Mouse (Mus musculus) neutrophil, adult 5-6 weeks (primary cell): Measurements from ENCODE around the gene Negr1. TPM values are rescaled to one million over a fixed set of nuclear protein-coding genes. Genes with fewer than 3 reads are reported as not detected.

Source experiments
- ATAC-seq: fragments of 151-379, 151-347 bp; 2 replicates; pipeline ENCODE4 v1.8.0; 2017; ENCODE audit warnings: mild to moderate bottlenecking, moderate TSS enrichment; ENCODE audit not compliant: insufficient number of reproducible peaks, poor library complexity, low FRiP score, severe bottlenecking; ENCODE audit errors: extremely low read depth
- total RNA-seq: library from RNA; stranded (forward); fragments of 200-1000 nt; gene quantifications from 2 replicates; pipeline ENCODE4 v1.2.3, GENCODE M21; 2017

Gene Negr1
- total RNA-seq, 1 experiment from 2014 or later, result 0.12 TPM

DNA sequence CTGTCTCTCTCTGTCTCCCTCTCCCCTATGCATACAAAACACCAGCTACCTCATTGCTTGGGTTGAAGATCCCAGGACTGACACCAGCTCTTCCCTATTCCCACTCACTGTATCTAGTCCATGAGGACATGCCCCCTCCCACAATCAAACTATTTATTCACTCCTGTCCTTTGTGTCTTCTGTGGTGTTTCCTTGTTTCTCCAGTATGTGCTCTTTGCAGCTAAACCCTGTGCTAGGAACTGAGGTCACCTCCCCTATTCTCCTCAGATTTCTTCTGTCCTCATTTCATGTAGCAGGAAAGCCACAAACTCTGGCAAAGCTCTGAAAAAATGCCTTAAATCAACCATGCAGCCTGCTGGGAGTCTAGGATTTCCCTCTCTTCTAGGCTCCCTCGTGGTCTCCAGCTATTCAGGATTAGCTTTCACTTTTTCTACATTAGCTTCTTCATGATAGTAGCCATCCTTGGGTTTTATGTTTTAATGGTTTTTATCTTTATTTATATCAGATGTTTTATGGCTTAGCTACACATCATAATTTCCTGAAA is 222.8 kb downstream of the Negr1 start:
- no peak for ATAC-seq

DNA sequence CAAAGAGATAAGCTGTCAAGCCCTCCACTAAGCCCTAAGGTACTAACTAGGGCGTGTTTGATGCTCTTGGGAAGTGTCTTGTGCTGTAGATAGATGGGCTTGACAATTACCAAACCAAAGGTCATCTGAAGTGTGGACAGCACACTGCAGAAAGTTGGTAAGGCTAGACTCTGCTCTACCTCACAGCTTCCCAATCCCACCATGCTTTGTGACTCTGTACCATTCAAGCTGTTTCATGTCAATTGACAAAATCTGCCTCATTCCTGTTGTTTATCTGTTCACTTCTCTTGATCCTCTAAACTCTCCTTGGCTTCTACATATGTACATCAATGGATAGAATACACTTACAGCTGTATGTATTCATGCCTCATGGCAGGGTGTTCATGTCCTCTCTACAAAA is 224.8 kb downstream of the Negr1 start:
- no peak for ATAC-seq

DNA sequence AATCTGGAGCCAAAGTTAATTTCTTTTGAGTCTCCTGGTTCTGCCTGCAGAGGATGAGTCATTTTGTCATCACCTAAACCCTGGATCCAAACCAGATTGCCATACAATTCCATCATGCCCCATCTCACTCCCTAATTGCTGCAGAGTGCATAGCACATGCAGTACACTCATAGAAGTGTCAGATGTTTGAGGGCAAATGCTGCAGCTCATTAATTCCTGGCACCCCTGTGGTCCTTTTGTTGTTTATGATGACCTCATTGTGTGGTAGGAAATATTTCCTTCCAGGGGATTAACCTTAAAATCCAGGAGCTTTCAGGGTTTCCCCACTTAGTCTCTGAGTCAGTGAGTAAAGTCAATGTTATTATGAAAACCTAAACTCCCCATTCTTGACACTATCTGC is 229.6 kb downstream of the Negr1 start:
- no peak for ATAC-seq

DNA sequence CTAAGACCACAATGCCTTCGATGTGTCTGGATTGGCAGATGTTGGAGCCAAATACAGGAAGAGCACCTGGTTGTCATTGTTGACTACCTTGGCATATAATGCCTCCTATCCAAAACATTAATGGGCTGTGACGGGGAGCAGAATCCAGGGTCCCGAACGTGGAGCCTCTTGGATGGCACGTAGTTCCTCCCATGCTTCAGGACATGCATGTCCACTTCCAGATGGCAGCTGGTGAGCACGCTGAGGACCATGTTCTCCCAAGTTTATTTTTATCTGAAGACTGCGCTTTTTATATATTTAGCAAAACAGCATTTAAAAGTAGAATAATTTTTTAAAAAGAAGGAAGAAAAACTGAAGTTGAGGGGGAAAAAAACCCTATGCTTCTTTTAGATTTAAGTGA is 231.1 kb downstream of the Negr1 start:
- ATAC-seq, result no peak

DNA sequence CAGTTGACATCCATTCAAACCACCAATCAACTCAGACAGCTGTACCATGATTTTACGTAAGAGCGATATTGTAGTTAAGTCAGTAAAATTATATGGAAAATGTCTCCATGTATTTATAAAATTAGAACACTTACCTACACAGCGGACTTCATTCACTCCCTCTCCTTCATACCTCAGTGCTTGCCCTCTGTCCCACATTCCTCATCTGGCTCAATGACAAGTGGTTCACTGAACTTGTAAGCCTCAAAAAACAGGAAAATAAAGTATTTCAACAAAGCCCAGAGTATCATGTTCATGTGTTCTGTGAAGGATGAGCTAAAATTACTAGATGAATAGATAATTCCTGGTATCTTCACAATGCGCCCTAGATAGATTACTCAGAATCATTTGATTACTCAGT is 232.5 kb downstream of the Negr1 start:
- no peak for ATAC-seq

DNA sequence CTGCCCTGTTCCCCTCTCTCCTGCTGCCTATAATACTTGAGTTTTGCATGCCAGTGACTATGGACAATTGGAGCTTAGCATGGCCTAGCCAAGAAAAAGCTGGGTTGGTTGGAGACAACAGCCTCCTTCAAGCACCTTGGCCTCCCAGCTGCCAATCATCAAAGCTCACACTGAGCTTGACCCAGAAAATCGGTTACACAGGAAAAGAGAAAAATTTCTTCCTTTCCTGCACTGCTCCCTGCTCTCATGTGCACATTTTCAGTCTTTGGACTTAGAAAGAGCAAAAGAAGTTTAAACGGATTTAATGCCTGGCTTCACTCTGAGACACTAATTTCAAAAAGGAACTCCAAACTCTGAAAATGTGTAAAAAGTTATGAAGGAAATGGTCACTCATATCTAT is 233.0 kb downstream of the Negr1 start:
- no peak for ATAC-seq

DNA sequence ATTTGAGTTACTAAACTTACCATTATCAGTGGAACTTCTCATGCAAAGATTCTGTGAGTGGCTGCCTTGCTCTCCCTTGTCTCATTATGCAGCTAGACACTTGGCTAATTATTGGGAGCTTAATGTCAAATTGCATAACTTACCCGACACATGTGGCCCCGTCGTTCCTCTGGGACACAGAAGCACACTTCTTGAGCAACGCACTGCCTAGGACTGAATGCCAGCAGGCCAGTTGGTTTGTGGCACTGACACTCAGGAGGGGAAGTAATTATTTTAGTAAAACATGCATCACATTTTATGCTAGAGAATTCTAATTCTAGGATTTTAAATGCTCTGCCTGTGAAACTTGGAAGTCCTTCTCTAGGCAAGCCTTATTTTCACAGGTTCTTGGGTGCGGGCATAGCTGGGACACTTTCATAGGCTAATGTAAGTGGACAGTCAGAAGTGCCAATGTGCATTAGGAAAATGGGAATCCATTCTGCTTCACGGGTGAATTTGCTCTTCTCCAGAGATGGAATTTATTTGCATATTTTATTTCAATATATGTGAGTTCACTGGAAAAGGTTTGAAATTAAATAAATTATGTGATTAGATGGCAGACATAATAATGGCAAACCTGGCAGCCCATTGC is 234.6 kb downstream of the Negr1 start:
- ATAC-seq, result no peak

DNA sequence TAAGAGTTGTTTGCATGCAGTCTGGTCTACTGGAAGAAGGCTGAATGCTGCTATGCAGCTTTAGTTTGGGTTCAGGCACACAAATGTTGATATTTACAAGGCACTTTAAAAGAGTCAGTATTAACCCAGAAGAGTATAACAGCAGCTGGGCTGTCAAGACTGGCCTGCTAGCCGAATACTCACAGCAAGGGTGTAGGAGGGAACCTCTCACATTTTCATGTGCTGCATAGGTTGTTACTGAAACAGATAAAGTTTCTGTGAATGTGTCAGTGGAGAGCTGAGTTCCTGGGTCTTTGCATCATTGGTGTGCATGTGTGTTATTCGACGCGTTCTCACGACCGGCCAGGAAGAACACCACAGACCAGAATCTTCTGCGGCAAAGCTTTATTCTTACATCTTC is 237.6 kb downstream of the Negr1 start:
- ATAC-seq, result no peak

DNA sequence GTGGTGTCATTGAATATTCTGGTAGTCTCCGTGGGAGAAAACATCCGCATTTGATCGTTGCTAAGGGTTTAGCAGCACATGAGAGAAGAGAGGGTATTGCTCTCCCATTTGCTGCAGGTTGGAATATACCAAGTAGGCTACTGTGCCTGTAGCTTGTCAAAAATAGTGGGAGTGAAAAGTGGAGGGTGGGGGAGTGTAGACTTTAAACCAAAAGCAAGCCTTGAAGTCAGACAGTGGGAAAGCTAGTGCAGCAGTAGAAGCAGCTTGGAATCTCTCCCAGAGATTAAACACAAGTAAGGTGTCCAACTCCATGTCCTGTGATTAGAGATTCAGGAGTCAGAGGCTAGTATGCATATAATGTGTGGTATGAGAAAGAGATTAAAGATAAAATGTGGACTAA is 248.2 kb downstream of the Negr1 start:
- no peak for ATAC-seq

DNA sequence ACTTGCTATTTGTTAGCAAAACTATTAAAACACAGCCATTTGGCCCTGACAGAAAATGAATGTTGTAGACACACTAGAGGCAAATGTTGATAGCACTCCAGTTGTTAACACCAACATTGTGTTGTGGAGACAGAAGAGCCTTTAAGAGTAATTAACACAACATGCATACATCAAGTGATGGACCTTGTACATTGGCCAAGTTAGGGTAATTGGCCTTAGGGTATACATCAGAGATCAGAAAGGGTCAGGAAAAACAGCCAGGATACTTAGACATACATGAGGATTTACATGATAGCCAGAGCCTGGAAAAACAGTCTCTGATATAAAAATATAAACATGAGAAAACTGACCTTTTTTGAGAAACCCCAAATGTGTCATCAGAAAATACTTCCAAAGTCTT is 255.3 kb downstream of the Negr1 start:
- ATAC-seq, result no peak

DNA sequence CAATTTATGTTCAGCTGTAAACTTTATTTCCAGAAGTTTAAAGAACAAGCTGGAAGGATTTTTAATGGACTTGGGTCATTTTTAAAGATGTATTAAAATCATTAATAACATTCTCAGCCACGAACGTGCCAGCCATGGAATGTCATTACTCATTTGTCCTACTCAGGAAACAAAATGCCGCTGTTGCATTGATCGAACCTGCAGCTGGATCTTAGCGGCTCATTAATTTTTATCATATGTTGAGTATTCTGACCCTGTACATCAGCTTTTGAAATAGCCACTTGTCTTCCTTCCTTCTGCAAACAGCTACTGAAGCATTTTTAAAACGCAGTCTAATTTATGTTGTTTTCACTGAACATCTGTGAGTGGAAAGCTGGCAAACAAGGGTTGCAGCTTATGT is 255.9 kb downstream of the Negr1 start:
- no peak for ATAC-seq

DNA sequence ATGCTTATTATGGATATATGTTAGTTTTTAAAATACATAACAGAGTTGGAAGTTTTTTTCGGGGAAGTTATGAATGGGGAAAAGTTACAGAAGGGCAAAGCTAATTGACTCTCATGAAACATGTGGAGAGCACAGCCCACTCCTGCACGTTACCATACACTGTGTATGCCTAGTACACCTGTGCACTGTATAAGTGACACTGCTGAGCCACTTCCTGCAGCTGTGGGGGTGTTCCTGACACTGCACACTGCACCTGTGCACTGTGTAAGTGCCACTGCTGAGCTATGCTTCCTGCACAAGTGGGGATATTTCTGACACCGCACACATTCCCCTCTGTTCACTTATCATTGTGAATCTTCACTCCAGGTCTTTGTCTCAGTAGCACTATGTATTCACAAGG is 261.4 kb downstream of the Negr1 start:
- no peak for ATAC-seq

DNA sequence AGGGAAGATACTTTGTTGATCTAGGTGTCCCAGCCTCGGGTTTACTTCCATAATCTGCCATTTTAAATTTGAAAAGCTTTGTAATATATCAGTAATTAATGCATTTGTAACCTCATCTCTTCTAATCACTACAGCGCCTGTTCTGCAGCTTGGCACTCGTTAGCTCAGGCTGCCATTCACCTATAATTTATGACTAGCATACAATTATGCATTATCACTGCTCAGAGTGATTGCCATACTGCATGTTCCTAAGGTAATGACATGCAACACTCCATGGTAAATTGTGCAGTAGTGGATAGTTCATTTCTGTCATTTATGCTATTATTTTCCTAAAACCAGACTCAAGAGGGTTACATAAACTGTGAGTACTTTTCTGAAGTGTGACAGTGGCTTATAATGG is 272.3 kb downstream of the Negr1 start:
- no peak for ATAC-seq

DNA sequence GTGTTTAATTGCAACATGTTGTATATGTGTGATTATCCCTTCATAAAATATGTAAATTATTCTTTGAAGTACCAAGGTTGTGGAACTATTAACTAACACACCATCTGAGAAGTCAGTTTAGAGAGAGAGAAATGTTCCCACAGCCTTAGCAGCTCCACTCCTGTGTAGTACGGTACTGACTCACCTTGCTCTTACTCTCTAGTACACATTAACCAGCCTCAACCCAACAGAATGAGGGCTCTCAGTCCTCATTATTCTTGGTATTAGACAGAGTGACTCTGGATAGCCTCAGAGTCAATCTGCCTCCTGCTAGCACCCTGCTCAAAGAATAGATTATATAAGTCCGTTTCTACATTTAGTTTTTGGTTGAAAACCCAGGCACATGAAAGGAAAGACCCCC is 277.0 kb downstream of the Negr1 start:
- no peak for ATAC-seq

DNA sequence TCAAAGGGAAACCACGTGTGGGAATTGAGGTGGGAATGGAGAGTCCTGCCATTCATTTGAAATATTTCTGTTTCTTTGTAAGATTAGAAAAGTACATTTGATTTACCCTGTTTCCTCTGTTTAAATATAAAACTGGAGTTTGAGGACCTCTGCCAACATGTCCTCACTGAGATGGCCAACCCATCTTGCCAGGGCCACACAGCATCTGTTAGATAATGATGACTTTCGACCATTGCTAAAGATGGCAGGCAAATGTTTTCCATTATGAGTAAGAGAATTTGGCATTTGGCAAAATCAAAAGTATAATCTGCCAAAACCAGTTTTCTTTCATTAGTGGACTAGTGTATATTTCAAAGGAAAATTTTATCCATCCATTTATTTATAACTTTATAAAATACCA is 286.8 kb downstream of the Negr1 start:
- no peak for ATAC-seq

DNA sequence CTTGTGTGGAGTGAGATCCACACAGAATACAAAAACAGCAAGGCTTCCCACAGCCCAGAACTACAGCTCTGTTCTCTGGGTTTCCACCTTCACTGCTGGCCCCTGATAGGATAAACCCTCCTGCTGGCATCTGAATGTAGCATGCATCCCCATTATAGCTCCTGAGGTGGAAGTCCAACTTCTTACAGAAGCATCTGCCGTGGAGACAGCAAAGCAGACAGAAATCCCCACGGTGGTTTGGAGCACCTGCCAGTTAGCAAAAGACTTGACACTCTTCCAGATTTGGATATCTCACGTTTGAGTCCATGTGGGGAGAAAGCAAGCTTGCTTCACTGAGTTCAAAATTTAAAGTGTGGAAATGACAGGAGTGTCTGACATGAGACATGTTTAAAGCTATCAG is 290.3 kb downstream of the Negr1 start:
- ATAC-seq, result no peak

DNA sequence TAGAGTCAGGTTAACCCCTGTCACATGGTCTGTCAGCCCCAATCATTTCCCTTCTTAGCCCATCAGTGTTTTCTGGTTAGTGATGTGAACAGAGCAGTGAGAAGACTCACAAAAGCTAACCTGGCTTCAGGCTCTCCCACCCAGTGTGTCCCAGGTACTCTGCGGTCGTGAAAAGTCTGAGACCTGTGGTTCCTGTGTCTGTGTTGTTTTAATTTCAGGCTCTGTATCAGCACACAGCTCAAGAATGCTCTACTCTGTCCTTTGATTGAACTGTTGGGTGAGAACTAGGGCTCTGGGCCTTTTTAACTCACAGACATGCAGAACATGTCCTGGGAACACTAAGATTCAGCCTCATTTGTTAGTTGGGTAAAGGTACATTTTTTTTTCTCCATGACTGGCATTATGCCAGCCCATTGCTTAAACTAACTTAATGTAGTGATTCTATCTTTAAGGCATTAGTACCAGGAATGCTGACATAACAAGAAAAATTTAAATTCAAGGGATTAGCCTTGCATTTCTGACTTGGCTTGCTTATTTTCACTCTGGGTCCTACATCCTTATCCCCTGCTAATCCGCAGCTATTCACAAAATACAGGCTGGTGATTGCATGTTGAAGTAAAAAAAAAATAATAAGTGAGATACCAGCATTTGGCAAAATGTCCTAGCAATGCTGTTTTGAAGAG is 308.8 kb downstream of the Negr1 start:
- no peak for ATAC-seq

DNA sequence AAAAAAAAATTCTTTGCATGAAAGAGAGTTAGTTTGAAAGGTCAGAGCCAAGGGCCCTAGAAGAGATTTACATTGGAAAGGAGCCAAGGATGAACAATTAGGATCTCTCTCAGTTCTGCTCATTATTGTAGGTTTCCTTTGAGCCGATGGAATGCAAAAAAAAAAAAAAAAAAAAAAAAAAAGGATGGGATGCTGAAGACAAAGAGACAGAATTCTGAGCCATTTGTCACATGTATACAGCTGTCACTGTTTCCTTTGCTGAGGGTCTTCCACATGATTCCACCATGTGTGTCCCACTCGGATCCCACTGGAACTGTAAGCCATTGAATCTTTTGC is 309.3 kb downstream of the Negr1 start:
- ATAC-seq, result no peak

DNA sequence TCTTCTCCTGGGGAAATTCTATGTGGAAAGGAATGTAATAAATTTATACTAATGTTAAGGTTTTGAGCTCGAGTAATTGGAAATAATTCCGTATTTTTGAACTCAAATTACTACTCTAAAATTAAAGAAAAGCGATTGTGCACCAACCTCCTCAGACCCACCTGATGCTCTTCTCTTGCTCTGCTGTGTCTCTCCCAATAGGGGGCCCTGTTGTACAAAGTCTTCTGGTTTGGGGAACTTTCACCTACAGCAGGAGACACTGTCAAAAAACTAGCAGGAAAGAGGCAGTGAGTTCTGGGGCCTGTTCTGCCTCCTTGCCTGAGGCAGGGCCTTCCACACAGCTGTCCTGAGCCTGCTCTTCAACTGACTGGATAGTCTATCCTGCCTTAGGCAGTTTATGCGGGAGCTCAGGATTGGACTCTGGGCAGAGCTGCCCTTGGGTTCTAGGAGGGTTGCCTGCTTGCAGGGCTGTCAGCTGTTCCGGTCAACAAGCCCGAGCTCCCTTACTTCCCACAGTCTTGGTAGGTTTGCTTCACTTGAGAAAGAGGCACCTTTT is 310.1 kb downstream of the Negr1 start:
- no peak for ATAC-seq

DNA sequence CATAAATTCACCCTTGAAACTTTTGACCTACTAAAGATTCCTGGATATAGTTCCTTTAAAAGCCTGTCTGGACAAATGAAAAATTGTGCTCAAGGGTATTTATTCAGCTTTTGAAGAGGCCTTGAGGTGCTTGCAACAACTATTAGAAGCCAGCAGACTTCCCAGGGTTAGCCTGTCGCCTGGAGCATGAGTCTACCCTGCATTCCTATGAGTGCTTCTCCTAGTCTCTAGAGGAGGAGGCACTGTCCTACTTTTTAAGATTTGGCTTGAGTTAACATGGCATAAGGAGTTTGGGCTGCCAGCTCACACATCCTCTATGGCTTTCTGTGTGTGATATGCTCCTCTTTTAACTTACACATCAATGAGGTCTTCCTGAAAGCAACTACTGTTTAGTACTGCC is 315.0 kb downstream of the Negr1 start:
- ATAC-seq, result no peak

DNA sequence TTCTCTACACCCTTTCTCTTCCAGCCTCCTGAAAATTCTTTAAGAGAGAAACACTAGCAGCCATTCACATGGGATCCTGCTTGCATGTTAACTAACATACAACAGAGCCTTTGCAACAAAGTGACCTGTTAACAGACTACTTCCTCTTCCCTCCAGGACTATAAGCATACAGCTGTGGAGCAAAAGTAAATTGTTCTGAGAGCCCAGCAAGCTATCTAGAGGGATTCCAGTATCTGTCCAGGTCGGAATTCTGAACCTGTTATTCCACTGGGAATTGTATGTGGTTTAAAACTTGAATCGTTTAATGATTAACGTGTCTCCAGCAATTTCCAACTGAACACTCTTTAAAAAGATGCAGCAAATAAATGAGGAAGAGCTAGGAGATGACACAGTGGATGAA is 320.5 kb downstream of the Negr1 start:
- ATAC-seq, result no peak
